Mouse (Mus musculus) intestine, embryonic 16.5 days (tissue): ENCODE results near the gene Fbxo40. TPM values are rescaled to one million over a fixed set of nuclear protein-coding genes. Genes with fewer than 3 reads are reported as not detected.

Experiments
- ATAC-seq: fragments of 200-750 bp; cut with Nextera tagmentation; 2 replicates; pipeline ENCODE4 v1.8.0; 2017; ENCODE audit warnings: moderate TSS enrichment, moderate library complexity
- H3K27ac ChIP-seq: fragments of 300-500 bp; sonication (generic); 2 replicates; pipeline ENCODE4 v1.5.1; 2014; ENCODE audit warnings: mild to moderate bottlenecking, low read length
- H3K27me3 ChIP-seq: fragments of 300-500 bp; sonication (generic); replicated peaks from 2 replicates; pipeline ENCODE4 v1.6.1; 2014; ENCODE audit warnings: low read length, control low read depth, mixed read lengths; ENCODE audit not compliant: control insufficient read depth, insufficient read depth
- H3K36me3 ChIP-seq: fragments of 300-500 bp; sonication (generic); 2 replicates; pipeline ENCODE4 v1.6.1; 2014; ENCODE audit warnings: low read length, control low read depth; ENCODE audit not compliant: control insufficient read depth, insufficient read depth
- H3K4me1 ChIP-seq: fragments of 300-500 bp; sonication (generic); 2 replicates; pipeline ENCODE4 v1.6.1; 2014; ENCODE audit warnings: low read length, control low read depth, mixed read lengths; ENCODE audit not compliant: control insufficient read depth, insufficient read depth
- H3K4me2 ChIP-seq: fragments of 300-500 bp; sonication (generic); 2 replicates; pipeline ENCODE4 v1.6.1; 2014; ENCODE audit warnings: low read depth, low read length, control low read depth
- H3K4me3 ChIP-seq: fragments of 300-500 bp; sonication (generic); 2 replicates; pipeline ENCODE4 v1.5.1; 2014; ENCODE audit warnings: mild to moderate bottlenecking, low read length
- H3K9ac ChIP-seq: fragments of 300-500 bp; sonication (generic); 2 replicates; pipeline ENCODE4 v1.6.1; 2014; ENCODE audit warnings: low read depth, low read length
- H3K9me3 ChIP-seq: fragments of 300-500 bp; sonication (generic); 2 replicates; pipeline ENCODE4 v1.6.1; 2016; ENCODE audit warnings: low read length, control low read depth; ENCODE audit not compliant: control insufficient read depth
- WGBS: fragments of 180-500 bp; shearing (Covaris S2); extraction: QIAGEN DNeasy Blood & Tissue Kit; methylation state at CpG from one replicate; pipeline ENCODE4 v1.1.7; 2014; 5-methylcytosine and 5-hydroxymethylcytosine counted together
- polyA plus RNA-seq: library from polyadenylated mRNA; unstranded; fragments of >200 nt; fragmentation: Nextera tagmentation; extraction: Ambion mirVana; gene quantifications from 2 replicates; pipeline ENCODE4 v1.2.1, GENCODE M21; 2015

Gene Fbxo40
- polyA plus RNA-seq, 1 experiment from 2014 or later, result not detected

- peak; percentile 50 for ATAC-seq
Observed at GRCm38 (mm10) chr16:36934841-36935620, 55.2 kb downstream of the Fbxo40 start, which contains the start of gene Hcls1. Gene Hcls1 (plus strand): TSS chr16:36934983.

GRCm38 (mm10) chr16:36934131-36934840, 56.0 kb downstream of the Fbxo40 start:
- H3K9me3 ChIP-seq, result no peaks in the 10 kb centered on the region
- ATAC-seq, result peak; percentile 90
- H3K4me3 ChIP-seq, result no peak overlapping the region
- no peaks in the 10 kb centered on the region for H3K4me1 ChIP-seq
- 39% methylated on average over 6 of the region's 6 CpGs for WGBS
- no peaks in the 10 kb centered on the region for H3K27me3 ChIP-seq
- no peak overlapping the region for H3K9ac ChIP-seq
- peaks cover 11% of the 10 kb centered on the region; the same call in 1 of the 2 replicates for H3K36me3 ChIP-seq
- H3K27ac ChIP-seq, result peak overlapping the region; percentile 53
- H3K4me2 ChIP-seq, result no peak overlapping the region

More at GRCm38 (mm10) chr16:36934841-36935620, 55.2 kb downstream of the Fbxo40 start, which contains the start of gene Hcls1:
- Histone ChIP-seq H3K9ac (no peak within 1 kb of the TSS), H3K4me3 (peak within 1 kb of the TSS; percentile 7; the same call in 1 of the 2 replicates), H3K36me3 (peaks cover 9% of the 10 kb centered on the region; the same call in 1 of the 2 replicates), H3K4me1 (no peaks in the 10 kb centered on the region), H3K27ac (peak within 1 kb of the TSS; percentile 53), H3K4me2 (peak within 1 kb of the TSS; percentile 7; the same call in 1 of the 2 replicates), H3K27me3 (no peaks in the 10 kb centered on the region), H3K9me3 (no peaks in the 10 kb centered on the region)
- 74% methylated on average over 7 of the region's 7 CpGs for WGBS

- Histone ChIP-seq H3K9me3 (no peaks in the 10 kb centered on the region), H3K9ac (no peak overlapping the region), H3K4me1 (no peaks in the 10 kb centered on the region), H3K27me3 (no peaks in the 10 kb centered on the region), H3K4me2 (no peak overlapping the region), H3K27ac (no peak overlapping the region), H3K4me3 (no peak overlapping the region), H3K36me3 (peaks cover 20% of the 10 kb centered on the region)
- ATAC-seq, result no peak
- WGBS, result 96% methylated on average over 6 of the region's 6 CpGs
Observed at GRCm38 (mm10) chr16:36932546-36932945, 57.7 kb downstream of the Fbxo40 start.

- Histone ChIP-seq H3K27ac (no peak overlapping the region), H3K4me3 (no peak overlapping the region), H3K36me3 (peaks cover 20% of the 10 kb centered on the region), H3K9ac (no peak overlapping the region), H3K27me3 (no peaks in the 10 kb centered on the region), H3K4me2 (no peak overlapping the region), H3K9me3 (no peaks in the 10 kb centered on the region), H3K4me1 (no peaks in the 10 kb centered on the region)
- no peak for ATAC-seq
- WGBS, result 80% methylated on average over 3 of the region's 3 CpGs
Observed at GRCm38 (mm10) chr16:36931976-36932375, 58.3 kb downstream of the Fbxo40 start.

- H3K4me3 ChIP-seq, result no peak overlapping the region
- no peak overlapping the region for H3K4me2 ChIP-seq
- 93% methylated on average over 10 of the region's 10 CpGs for WGBS
- no peak overlapping the region for H3K27ac ChIP-seq
- H3K27me3 ChIP-seq, result no peaks in the 10 kb centered on the region
- no peaks in the 10 kb centered on the region for H3K4me1 ChIP-seq
- ATAC-seq, result no peak
- H3K9ac ChIP-seq, result no peak overlapping the region
- no peaks in the 10 kb centered on the region for H3K9me3 ChIP-seq
- H3K36me3 ChIP-seq, result peaks cover 21% of the 10 kb centered on the region
Observed at GRCm38 (mm10) chr16:36931381-36931780, 58.9 kb downstream of the Fbxo40 start.

- 73% methylated on average over 11 of the region's 11 CpGs for WGBS
- ATAC-seq, result no peak
- no peak overlapping the region for H3K4me3 ChIP-seq
- peaks cover 23% of the 10 kb centered on the region for H3K36me3 ChIP-seq
- H3K27ac ChIP-seq, result no peak overlapping the region
- no peaks in the 10 kb centered on the region for H3K9me3 ChIP-seq
- H3K4me1 ChIP-seq, result no peaks in the 10 kb centered on the region
- H3K27me3 ChIP-seq, result no peaks in the 10 kb centered on the region
- H3K9ac ChIP-seq, result no peak overlapping the region
- H3K4me2 ChIP-seq, result no peak overlapping the region
Observed at GRCm38 (mm10) chr16:36930231-36931136, 59.8 kb downstream of the Fbxo40 start.

- Histone ChIP-seq H3K9me3 (no peaks in the 10 kb centered on the region), H3K4me2 (no peak overlapping the region), H3K4me1 (no peaks in the 10 kb centered on the region), H3K36me3 (peaks cover 23% of the 10 kb centered on the region), H3K27me3 (no peaks in the 10 kb centered on the region), H3K27ac (no peak overlapping the region), H3K9ac (no peak overlapping the region), H3K4me3 (no peak overlapping the region)
- WGBS, result 89% methylated on average over 7 of the region's 7 CpGs
- ATAC-seq, result no peak
Observed at GRCm38 (mm10) chr16:36929216-36929615, 61.1 kb downstream of the Fbxo40 start.

- no peak overlapping the region for H3K27ac ChIP-seq
- H3K36me3 ChIP-seq, result peaks cover 19% of the 10 kb centered on the region
- no peak overlapping the region for H3K9ac ChIP-seq
- H3K4me3 ChIP-seq, result no peak overlapping the region
- H3K4me1 ChIP-seq, result no peaks in the 10 kb centered on the region
- no peaks in the 10 kb centered on the region for H3K9me3 ChIP-seq
- H3K27me3 ChIP-seq, result no peaks in the 10 kb centered on the region
- WGBS, result 93% methylated on average over 8 of the region's 8 CpGs
- ATAC-seq, result no peak
- no peak overlapping the region for H3K4me2 ChIP-seq
Observed at GRCm38 (mm10) chr16:36928106-36928500, 62.2 kb downstream of the Fbxo40 start.
